Mouse (Mus musculus): ENCODE measurements around the gene Drosha.

DNA sequence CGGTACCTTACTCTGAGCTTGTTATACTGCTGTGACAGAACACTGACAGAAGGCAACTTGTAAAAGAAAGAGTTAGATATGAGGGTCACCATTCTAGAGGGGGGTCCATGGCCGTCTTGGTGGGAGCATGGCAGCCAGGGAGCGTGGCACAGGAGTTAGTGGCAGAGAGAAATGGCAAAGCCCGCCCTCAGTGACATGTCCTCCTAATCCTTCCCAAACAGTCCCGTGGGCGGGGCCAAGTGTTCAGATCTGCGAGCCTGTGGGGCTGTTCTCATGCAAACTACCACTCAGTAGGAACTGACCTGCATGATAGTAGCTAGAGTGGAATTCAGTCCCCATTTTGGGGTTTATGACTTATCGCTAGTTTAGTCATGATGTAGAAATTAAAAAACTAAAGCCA is 73.2 kb downstream of the Drosha start:
- TF ChIP-seq POLR2A (IDR thresholded peaks at IDR 0.05; ENCODE audit: extremely low read depth, insufficient read depth, low read length) (no peak), CTCF (IDR thresholded peaks at IDR 0.05; ENCODE audit: low read depth, low read length) (no peak)

Measured in liver, adult 2 months (tissue).